Mouse (Mus musculus) hindbrain, embryonic 12.5 days (tissue): ENCODE data around the gene Tns1. TPM values are rescaled to one million over a fixed set of nuclear protein-coding genes. Genes with fewer than 3 reads are reported as not detected.
A peak's percentile ranks its signal among the peaks of the same experiment; 100 is the strongest.

Experiments
- ATAC-seq: fragments of 200-750 bp; cut with Nextera tagmentation; 2 replicates; pipeline ENCODE4 v1.8.0; 2017; ENCODE audit warnings: moderate TSS enrichment; ENCODE audit not compliant: low FRiP score
- H3K27ac ChIP-seq: fragments of 300-500 bp; sonication (generic); 2 replicates; pipeline ENCODE4 v1.5.1; 2016; ENCODE audit warnings: mild to moderate bottlenecking
- H3K27me3 ChIP-seq: fragments of 300-500 bp; sonication (generic); 2 replicates; pipeline ENCODE4 v1.6.1; 2016; ENCODE audit warnings: mild to moderate bottlenecking
- H3K36me3 ChIP-seq: fragments of 300-500 bp; sonication (generic); 2 replicates; pipeline ENCODE4 v1.6.1; 2016; ENCODE audit warnings: mild to moderate bottlenecking
- H3K4me1 ChIP-seq: fragments of 300-500 bp; sonication (generic); 2 replicates; pipeline ENCODE4 v1.6.1; 2016
- H3K4me2 ChIP-seq: fragments of 300-500 bp; sonication (generic); replicated peaks from 2 replicates; pipeline ENCODE4 v1.6.1; 2016; ENCODE audit warnings: mild to moderate bottlenecking
- H3K4me3 ChIP-seq: fragments of 300-500 bp; sonication (generic); 2 replicates; pipeline ENCODE4 v1.5.1; 2016; ENCODE audit warnings: mild to moderate bottlenecking
- H3K9ac ChIP-seq: fragments of 300-500 bp; sonication (generic); 2 replicates; pipeline ENCODE4 v1.6.1; 2016; ENCODE audit warnings: mild to moderate bottlenecking, moderate library complexity
- H3K9me3 ChIP-seq: fragments of 300-500 bp; sonication (generic); replicated peaks from 2 replicates; pipeline ENCODE4 v1.6.1; 2016; ENCODE audit warnings: mild to moderate bottlenecking
- WGBS: fragments of 180-500 bp; shearing (Covaris S2); methylation state at CpG from one replicate; pipeline ENCODE4 v1.1.7; 2016; 5-methylcytosine and 5-hydroxymethylcytosine counted together
- polyA plus RNA-seq: library from polyadenylated mRNA; unstranded; fragments of >200 nt; fragmentation: Nextera tagmentation; extraction: Ambion mirVana; gene quantifications from 2 replicates; pipeline ENCODE4 v1.2.1, GENCODE M21; 2016

Tns1 gene
- polyA plus RNA-seq, 1 experiment from 2014 or later: 28.3 TPM

DNA sequence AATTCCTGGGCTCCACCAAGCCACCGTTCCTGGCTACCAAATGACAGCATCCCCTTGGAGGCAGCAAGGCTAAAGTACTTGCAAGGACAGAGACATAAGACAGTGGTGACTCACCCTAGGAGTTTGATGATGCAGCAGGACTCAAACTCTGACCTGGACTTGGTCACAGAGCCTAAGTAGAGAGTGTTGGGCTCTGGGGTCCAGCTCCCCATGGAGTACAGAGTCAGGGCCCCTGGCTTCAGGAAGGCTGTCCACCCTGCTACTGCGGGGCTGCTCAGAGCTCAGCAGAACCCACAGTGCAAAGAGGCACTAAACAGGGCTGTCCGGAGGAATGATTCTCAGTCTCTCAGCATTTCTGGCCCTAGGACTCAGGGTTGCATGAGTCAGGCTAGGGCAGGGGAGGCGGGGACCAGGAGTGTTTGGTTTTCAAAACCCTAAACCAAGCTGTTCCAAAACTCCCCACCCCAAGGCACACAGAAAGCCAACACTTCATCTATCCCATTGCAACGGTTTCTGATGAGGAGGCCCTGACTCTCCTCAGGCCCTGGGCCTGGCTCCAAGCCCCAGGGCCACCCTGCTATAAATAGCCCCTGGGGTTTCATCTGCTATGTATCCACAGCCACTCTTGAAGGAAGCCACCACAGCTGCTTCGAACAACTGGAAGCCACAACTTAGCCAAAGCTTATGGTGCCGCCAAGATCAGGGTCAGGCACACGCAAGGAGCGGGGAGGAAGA lies 126.0 kb downstream of the Tns1 start:
- H3K4me3 ChIP-seq: no peak overlapping the region
- no peak overlapping the region for H3K9ac ChIP-seq
- ATAC-seq: no peak
- no peaks in the 10 kb centered on the region for H3K9me3 ChIP-seq
- no peaks in the 10 kb centered on the region for H3K36me3 ChIP-seq
- 71% methylated on average over 9 of the region's 9 CpGs for WGBS
- no peak overlapping the region for H3K4me2 ChIP-seq
- no peak overlapping the region for H3K27ac ChIP-seq
- H3K4me1 ChIP-seq: peaks cover 19% of the 10 kb centered on the region
- H3K27me3 ChIP-seq: no peaks in the 10 kb centered on the region

DNA sequence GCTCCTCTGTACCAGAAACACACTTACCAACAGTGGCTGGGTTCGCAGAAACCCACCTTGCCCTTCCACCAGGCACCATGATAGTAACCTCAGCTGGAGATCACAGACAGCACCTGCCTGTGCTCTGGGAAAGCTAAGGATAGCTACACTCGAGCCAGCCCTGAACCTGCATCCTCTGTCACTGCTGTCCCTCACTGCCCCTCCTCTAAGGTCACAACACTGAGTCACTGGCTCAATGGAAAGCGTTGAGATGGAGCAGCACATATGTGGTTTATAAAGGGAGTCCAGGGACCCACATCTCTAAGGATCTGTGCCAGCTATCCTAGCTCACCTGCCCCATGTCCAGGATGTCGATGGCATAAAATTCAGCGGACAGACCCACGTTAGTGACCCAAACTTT lies 126.9 kb downstream of the Tns1 start:
- H3K9me3 ChIP-seq: no peaks in the 10 kb centered on the region
- H3K27me3 ChIP-seq: no peaks in the 10 kb centered on the region
- H3K36me3 ChIP-seq: no peaks in the 10 kb centered on the region
- no peak overlapping the region for H3K4me2 ChIP-seq
- H3K27ac ChIP-seq: no peak overlapping the region
- H3K4me3 ChIP-seq: no peak overlapping the region
- ATAC-seq: no peak
- 86% methylated on average over 6 of the region's 6 CpGs for WGBS
- peaks cover 19% of the 10 kb centered on the region for H3K4me1 ChIP-seq
- no peak overlapping the region for H3K9ac ChIP-seq

DNA sequence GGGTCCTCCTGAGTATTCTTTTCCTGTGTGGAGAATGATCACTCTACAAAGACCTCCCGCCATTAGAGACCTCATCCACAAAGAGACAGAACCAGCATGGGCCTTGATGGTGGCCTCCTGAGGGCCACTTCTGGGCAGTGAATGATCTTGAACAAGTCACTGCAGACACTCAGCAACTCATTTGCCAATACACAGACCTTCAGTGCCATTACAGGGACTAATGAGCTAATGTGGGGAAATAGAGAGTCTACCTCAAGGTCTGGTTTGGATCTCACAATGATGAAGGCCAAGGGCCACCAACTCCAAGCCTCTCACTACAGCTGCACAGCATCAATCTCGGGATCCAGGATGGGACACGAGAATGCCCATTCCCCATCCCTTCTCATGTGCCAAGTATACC lies 127.6 kb downstream of the Tns1 start:
- 0 out of 2 replicates have a peak, but pooled peaks cover 5% of the 10 kb centered on the region for H3K36me3 ChIP-seq
- H3K4me2 ChIP-seq: no peak overlapping the region
- 89% methylated on average over 3 of the region's 3 CpGs for WGBS
- ATAC-seq: no peak
- H3K27me3 ChIP-seq: no peaks in the 10 kb centered on the region
- no peak overlapping the region for H3K4me3 ChIP-seq
- no peak overlapping the region for H3K27ac ChIP-seq
- H3K4me1 ChIP-seq: peaks cover 19% of the 10 kb centered on the region
- no peak overlapping the region for H3K9ac ChIP-seq
- H3K9me3 ChIP-seq: no peaks in the 10 kb centered on the region

DNA sequence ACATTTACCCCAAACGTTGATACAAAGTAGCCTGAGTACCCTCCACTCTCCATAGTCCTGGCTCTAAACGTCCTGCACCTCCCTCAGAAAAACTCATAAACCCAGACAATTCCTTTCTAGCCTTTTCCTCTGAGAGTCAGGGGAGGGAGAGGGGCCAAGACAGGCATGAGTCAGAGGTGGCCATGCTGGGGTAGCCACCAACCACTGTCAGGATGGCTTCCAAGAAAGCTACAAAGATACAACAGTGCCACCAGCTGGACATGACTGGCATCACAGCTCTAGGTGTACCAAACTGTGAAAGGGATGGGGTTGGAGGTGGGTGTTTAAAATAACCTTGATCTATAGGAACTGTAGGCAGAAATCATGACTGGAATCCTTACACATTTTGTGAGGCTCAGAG lies 128.0 kb downstream of the Tns1 start:
- no peaks in the 10 kb centered on the region for H3K27me3 ChIP-seq
- H3K36me3 ChIP-seq: 0 out of 2 replicates have a peak, but pooled peaks cover 5% of the 10 kb centered on the region
- 59% methylated on average over 2 of the region's 2 CpGs for WGBS
- no peak overlapping the region for H3K4me3 ChIP-seq
- H3K27ac ChIP-seq: no peak overlapping the region
- no peak overlapping the region for H3K4me2 ChIP-seq
- no peak for ATAC-seq
- H3K9me3 ChIP-seq: no peaks in the 10 kb centered on the region
- peaks cover 16% of the 10 kb centered on the region for H3K4me1 ChIP-seq
- H3K9ac ChIP-seq: no peak overlapping the region

DNA sequence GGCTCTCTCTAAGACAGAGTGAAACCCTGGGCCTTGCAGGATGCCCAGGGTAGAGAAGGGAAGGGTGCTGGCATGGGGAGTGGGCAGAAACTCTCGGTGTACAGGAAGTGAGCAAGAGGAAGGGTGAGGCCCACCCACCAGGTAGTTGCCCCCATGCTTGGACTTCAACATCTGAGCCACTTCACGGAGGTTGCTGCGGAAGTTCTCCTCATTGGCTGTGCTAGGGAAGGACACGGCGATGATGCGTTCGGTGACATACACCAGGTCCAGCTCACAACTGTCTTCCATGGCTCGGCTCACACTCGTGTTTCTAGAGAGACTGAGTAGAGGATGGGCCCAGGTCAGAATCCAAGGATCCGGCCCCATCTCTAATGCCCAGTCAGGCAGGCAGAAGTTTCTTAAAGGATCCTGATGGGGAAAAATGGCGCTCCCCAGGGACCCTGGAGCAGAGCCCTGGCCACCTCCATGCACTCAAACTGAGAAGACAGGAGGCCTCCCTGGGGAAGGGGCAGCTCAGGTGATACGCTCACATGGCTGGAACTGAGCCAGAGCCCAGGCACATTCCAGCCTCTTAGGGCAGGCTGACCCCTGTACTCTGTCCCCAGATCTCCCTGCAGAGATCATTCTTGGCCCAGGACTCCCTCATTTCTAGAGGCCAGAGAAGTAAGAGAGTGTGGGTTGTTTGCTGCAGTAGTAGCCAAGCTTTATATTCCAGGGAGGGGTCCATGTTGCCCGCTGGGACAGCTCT lies 129.0 kb downstream of the Tns1 start:
- no peaks in the 10 kb centered on the region for H3K27me3 ChIP-seq
- H3K4me1 ChIP-seq: peaks cover 11% of the 10 kb centered on the region
- WGBS: 91% methylated on average over 13 of the region's 13 CpGs
- no peak overlapping the region for H3K27ac ChIP-seq
- H3K4me3 ChIP-seq: no peak overlapping the region
- no peak overlapping the region for H3K9ac ChIP-seq
- H3K4me2 ChIP-seq: no peak overlapping the region
- H3K9me3 ChIP-seq: no peaks in the 10 kb centered on the region
- H3K36me3 ChIP-seq: 0 out of 2 replicates have a peak, but pooled peaks cover 5% of the 10 kb centered on the region
- ATAC-seq: no peak

DNA sequence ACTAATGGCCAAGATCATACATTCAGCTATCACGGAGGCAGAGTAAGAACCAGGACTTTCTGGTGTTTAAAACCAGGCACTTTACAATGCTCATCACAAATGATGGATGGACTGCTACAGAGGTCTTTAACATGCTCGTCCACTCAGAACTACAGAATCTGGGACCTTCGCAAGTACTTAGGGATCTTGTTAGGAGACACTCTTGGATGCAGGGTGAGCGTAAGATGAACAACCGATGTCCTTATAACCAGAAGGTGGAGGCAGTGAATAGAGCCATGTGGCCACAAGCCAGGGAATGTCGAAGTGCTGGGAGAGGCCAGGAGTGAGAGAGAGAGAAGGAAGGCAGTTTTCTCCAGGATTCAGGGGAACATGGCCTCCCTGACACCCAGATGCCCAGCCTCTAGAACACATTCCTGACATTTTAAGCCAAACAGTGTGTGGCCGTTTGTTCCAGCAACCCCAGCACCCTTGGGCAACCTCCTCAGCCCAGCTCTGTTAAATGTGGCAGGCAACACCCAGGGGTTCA lies 130.3 kb downstream of the Tns1 start:
- Histone ChIP-seq H3K9me3 (no peaks in the 10 kb centered on the region), H3K36me3 (0 out of 2 replicates have a peak, but pooled peaks cover 7% of the 10 kb centered on the region), H3K4me1 (peaks cover 1% of the 10 kb centered on the region), H3K4me3 (no peak overlapping the region), H3K27me3 (no peaks in the 10 kb centered on the region), H3K27ac (no peak overlapping the region), H3K9ac (no peak overlapping the region), H3K4me2 (no peak overlapping the region)
- ATAC-seq: no peak
- WGBS: 85% methylated on average over 7 of the region's 7 CpGs

DNA sequence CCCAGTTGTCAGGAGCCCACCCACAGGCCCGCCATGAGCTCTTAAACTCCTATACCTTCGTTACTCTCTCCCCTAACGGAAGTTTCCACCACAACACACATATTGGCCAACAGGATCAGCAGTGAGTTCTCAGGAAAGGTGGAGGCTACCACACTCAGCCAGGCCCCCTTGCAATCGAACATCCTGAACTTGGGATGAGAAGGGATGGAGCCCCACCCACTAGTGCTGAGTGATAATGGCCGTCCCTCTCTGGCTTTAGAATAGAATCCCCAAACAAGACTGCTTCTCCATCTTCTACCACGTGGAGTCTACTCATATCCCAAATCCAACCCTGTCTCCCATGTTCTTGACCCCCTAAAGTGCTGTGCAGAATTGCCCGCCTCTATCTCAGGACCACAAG lies 131.0 kb downstream of the Tns1 start:
- H3K27ac ChIP-seq: no peak overlapping the region
- ATAC-seq: no peak
- no peaks in the 10 kb centered on the region for H3K9me3 ChIP-seq
- H3K9ac ChIP-seq: no peak overlapping the region
- H3K36me3 ChIP-seq: 0 out of 2 replicates have a peak, but pooled peaks cover 7% of the 10 kb centered on the region
- no peak overlapping the region for H3K4me3 ChIP-seq
- 84% methylated on average over 7 of the region's 7 CpGs for WGBS
- H3K27me3 ChIP-seq: no peaks in the 10 kb centered on the region
- no peaks in the 10 kb centered on the region for H3K4me1 ChIP-seq
- H3K4me2 ChIP-seq: no peak overlapping the region

DNA sequence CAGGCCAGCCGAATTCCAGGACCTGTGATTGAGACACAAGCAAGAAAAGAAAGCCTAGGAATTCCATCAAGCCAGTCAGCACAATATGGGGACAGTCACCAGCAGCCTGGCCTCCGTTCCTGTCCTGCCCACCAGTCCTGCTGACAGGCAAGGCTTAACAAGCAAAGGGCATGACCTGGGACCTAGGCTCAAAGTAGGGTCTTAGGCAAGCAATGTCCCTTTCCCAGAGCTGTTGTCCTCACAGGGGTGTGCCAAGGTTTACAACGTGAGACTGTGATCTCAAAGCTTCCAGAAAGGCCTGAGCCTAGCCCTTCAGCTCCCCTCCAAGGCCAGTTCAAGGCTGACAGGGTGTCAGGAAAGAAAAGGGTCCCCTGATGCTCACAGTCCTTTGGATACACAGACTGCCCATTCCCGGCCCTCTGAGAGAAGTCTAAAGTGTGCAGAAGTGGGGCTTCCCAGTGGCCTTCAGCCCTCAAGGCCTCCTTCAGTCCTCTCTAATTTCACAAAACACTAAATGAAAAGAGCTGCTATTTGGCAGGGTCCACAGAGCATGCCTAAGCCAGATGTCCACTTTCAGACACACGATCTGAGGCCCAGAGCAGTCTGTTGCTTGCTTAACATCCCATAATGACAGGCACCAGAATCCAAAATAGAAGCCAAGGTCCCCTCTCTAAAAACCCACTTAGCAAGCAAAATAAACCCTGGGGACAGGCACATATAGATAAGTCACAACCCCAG lies 131.9 kb downstream of the Tns1 start:
- 63% methylated on average over 5 of the region's 5 CpGs for WGBS
- no peak overlapping the region for H3K4me2 ChIP-seq
- no peaks in the 10 kb centered on the region for H3K27me3 ChIP-seq
- H3K4me1 ChIP-seq: no peaks in the 10 kb centered on the region
- H3K9ac ChIP-seq: no peak overlapping the region
- no peaks in the 10 kb centered on the region for H3K9me3 ChIP-seq
- no peak overlapping the region for H3K4me3 ChIP-seq
- ATAC-seq: no peak
- H3K27ac ChIP-seq: no peak overlapping the region
- 0 out of 2 replicates have a peak, but pooled peaks cover 7% of the 10 kb centered on the region for H3K36me3 ChIP-seq

DNA sequence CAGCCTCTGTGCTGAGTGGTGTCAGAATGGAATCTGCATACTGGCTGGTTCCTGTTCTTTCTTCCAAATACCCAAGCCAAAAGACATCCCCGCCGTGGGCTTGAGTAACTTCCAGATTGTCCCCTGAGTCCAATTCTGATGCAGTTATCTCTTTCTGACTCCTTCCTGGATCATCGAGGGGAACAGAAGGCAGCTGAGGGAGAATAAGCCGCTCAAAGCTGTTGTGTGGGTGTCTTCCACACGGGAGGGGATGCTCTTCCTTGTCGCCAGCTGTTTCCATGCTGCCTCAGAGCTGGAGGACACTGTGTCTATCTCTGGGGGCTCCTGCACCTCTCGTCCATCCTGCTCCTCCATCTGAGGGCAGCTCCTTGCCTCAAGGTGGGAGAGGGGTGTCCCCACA lies 133.0 kb downstream of the Tns1 start:
- no peaks in the 10 kb centered on the region for H3K27me3 ChIP-seq
- H3K36me3 ChIP-seq: 0 out of 2 replicates have a peak, but pooled peaks cover 7% of the 10 kb centered on the region
- 81% methylated on average over 7 of the region's 7 CpGs for WGBS
- ATAC-seq: no peak
- no peaks in the 10 kb centered on the region for H3K4me1 ChIP-seq
- no peak overlapping the region for H3K4me3 ChIP-seq
- H3K4me2 ChIP-seq: no peak overlapping the region
- H3K9me3 ChIP-seq: no peaks in the 10 kb centered on the region
- no peak overlapping the region for H3K27ac ChIP-seq
- H3K9ac ChIP-seq: no peak overlapping the region

DNA sequence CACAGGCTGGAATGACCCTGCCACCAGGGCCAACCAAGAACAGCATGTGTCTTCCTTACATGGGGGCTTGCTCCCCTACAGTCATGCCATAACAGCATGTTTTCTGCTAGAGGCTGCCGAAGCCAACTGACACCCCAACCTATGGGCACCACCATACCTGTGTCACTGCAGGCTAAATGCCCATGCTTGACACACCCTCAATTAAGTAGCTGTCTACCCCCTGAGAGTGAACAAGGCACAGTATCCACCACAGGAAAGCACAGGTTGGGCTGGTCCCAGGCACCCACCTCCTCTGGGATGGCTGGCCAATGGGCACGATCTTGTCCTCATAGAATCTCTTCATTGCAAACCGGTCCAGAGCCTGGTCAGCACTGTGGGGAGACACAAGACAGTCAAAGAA lies 134.2 kb downstream of the Tns1 start:
- no peaks in the 10 kb centered on the region for H3K9me3 ChIP-seq
- no peak overlapping the region for H3K4me2 ChIP-seq
- ATAC-seq: no peak
- no peak overlapping the region for H3K4me3 ChIP-seq
- 96% methylated on average over 3 of the region's 3 CpGs for WGBS
- H3K27me3 ChIP-seq: no peaks in the 10 kb centered on the region
- no peaks in the 10 kb centered on the region for H3K4me1 ChIP-seq
- no peak overlapping the region for H3K27ac ChIP-seq
- H3K9ac ChIP-seq: no peak overlapping the region
- H3K36me3 ChIP-seq: 0 out of 2 replicates have a peak, but pooled peaks cover 7% of the 10 kb centered on the region

DNA sequence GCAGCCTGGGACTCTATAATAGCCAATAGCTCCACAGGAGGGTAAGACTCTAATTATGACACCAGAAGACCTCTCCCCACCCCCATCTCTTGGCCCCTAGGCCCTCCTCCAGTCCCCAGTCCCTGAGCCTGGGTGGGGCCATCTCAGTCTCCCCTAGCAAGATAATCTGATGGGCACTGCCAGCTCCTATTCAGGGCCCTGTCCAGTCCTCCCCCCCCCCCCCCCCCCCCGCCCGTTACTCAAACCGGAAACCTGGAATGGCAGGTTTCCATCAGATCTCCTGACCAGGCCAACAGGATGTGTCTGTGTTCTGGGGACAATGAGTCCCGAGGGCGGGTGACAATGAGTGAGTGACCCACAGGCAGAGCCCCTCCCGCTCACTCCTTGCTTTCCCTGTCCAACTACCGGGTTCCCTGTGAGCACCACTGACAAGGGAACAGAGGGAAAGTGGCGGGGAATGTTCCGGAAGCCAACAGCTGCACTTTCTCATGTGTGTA lies 136.5 kb downstream of the Tns1 start:
- Histone ChIP-seq H3K27me3 (no peaks in the 10 kb centered on the region), H3K36me3 (peaks cover 19% of the 10 kb centered on the region; the same call in 1 of the 2 replicates), H3K4me1 (no peaks in the 10 kb centered on the region), H3K27ac (no peak overlapping the region), H3K9ac (no peak overlapping the region), H3K4me3 (no peak overlapping the region), H3K9me3 (no peaks in the 10 kb centered on the region), H3K4me2 (no peak overlapping the region)
- ATAC-seq: 0 out of 2 replicates have a peak, but pooled peaks have one; percentile 26
- 68% methylated on average over 8 of the region's 9 CpGs for WGBS
